Mouse (Mus musculus) granulocyte monocyte progenitor cell, adult 5-6 weeks (primary cell): ENCODE results near the gene Gm8453. TPM values are rescaled to one million over a fixed set of nuclear protein-coding genes. Genes with fewer than 3 reads are reported as not detected.
"Not testable (repeated sequence)": the region's sequence is repeated elsewhere in the genome, so short reads cannot be mapped to it uniquely, and the experiment has no call there.

Experiments
- ATAC-seq: replicated peaks from 2 replicates; pipeline ENCODE4 v1.8.0; 2016; ENCODE audit warnings: mild to moderate bottlenecking, moderate TSS enrichment, inconsistent platforms; ENCODE audit not compliant: poor library complexity, severe bottlenecking
- total RNA-seq, 2 experiments: library from RNA; stranded (forward) in 1 of 2; stranded (reverse) in 1 of 2; fragments of 200-712, 200-1000 nt in 1 of 2; fragments of >200 nt in 1 of 2; fragmentation: Nextera tagmentation in 1 of 2; gene quantifications; 2 replicates each; pipeline ENCODE4 v1.2.3; 2014 to 2017

Gm8453 gene
- total RNA-seq (2014; fragmentation: Nextera tagmentation) (not detected in 2 replicates), total RNA-seq (2017) (not detected in 2 replicates)

DNA sequence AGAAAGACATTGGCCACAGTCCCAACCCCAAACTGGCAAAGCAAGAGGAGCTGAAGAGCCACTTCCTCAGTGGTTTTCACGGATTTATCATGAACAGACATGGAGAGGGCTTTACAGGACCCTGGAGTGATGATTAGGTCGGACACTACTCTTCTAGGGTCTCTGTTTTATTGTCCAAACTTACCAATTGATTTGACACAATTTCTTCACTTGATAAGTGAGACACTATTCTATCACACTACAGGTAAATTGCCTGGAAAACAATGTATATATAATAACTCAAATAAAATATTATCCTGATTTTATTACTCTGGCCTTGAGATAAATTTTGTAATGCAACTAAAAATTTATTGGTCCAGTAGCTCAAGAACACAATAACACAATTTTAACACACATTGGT is at the start of gene Gm8453:
Gm8453 (minus strand) TSS at position 101 of the 400 bp plus-strand sequence.
- ATAC-seq, result not testable (repeated sequence)

DNA sequence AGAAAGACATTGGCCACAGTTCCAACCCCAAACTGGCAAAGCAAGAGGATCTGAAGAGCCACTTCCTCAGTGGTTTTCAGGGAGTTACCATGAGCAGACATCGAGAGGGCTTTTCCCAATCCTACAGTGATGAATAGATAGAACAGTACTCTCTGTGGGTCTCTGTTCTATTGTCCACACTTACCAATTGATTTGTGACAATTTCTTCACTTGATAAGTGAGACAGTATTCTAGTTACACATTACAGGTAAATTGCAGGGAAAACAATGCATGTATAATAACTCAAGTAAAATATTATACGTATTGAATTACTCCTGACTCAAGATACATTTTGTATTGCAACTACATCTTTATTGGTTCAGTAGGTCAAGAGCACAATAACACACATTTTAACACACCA is 28.1 kb downstream of the Gm8453 start, which contains the start of gene Gm8653:
Gm8653 (minus strand) TSS at position 101 of the 400 bp plus-strand sequence.
- ATAC-seq, result not testable (repeated sequence)

DNA sequence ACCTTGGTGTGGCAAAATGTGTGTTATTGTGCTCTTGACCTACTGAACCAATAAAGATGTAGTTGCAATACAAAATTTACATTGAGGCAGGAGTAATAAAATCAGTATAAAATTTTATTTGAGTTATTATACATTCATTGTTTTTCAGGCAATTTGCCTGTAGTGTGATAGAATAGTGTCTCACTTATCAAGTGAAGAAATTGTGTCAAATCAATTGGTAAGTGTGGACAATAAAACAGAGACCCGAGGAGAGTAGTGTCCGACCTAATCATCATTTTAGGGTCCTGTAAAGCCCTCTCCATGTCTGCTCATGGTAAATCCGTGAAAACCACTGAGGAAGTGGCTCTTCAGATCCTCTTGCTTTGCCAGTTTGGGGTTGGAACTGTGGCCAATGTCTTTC is 40.2 kb downstream of the Gm8453 start, which contains the start of gene Vmn1r143:
Vmn1r143 (plus strand) TSS at position 301 of the 400 bp plus-strand sequence.
- not testable (repeated sequence) for ATAC-seq

Other genes starting within 250 kb of the Gm8453 start
- gene Vmn1r137, start 234.9 kb downstream of the Gm8453 start, total RNA-seq (2014; fragmentation: Nextera tagmentation), result not detected in 2 replicates
- not detected in 2 replicates for gene Vmn1r137, start 234.9 kb downstream of the Gm8453 start, total RNA-seq (2017)
- gene Vmn1r138, start 200.6 kb downstream of the Gm8453 start, total RNA-seq (2014; fragmentation: Nextera tagmentation), result not detected in 2 replicates
- not detected in 2 replicates for gene Vmn1r138, start 200.6 kb downstream of the Gm8453 start, total RNA-seq (2017)
- gene Gm6176, start 173.2 kb downstream of the Gm8453 start, total RNA-seq (2014; fragmentation: Nextera tagmentation), result not detected in 2 replicates
- not detected in 2 replicates for gene Gm6176, start 173.2 kb downstream of the Gm8453 start, total RNA-seq (2017)
- gene Vmn1r139, start 160.4 kb downstream of the Gm8453 start, total RNA-seq (2014; fragmentation: Nextera tagmentation), result not detected in 2 replicates
- gene Vmn1r139, start 160.4 kb downstream of the Gm8453 start, total RNA-seq (2017), result not detected in 2 replicates
- gene Gm16451, start 111.2 kb downstream of the Gm8453 start, total RNA-seq (2014; fragmentation: Nextera tagmentation), result not detected in 2 replicates
- not detected in 2 replicates for gene Gm16451, start 111.2 kb downstream of the Gm8453 start, total RNA-seq (2017)
- gene Gm10666, start 94.7 kb downstream of the Gm8453 start, total RNA-seq (2014; fragmentation: Nextera tagmentation), result not detected in 2 replicates
- gene Gm10666, start 94.7 kb downstream of the Gm8453 start, total RNA-seq (2017), result not detected in 2 replicates
- gene Vmn1r142, start 65.4 kb downstream of the Gm8453 start, total RNA-seq (2014; fragmentation: Nextera tagmentation), result not detected in 2 replicates
- not detected in 2 replicates for gene Vmn1r142, start 65.4 kb downstream of the Gm8453 start, total RNA-seq (2017)
- not detected in 2 replicates for gene Vmn1r143, start 40.1 kb downstream of the Gm8453 start, total RNA-seq (2014; fragmentation: Nextera tagmentation)
- not detected in 2 replicates for gene Vmn1r143, start 40.1 kb downstream of the Gm8453 start, total RNA-seq (2017)
- gene Gm8653, start 28.2 kb downstream of the Gm8453 start, total RNA-seq (2014; fragmentation: Nextera tagmentation), result not detected in 2 replicates
- not detected in 2 replicates for gene Gm8653, start 28.2 kb downstream of the Gm8453 start, total RNA-seq (2017)
- gene Gm4187, start 100.2 kb upstream of the Gm8453 start, total RNA-seq (2014; fragmentation: Nextera tagmentation), result not detected in 2 replicates
- not detected in 2 replicates for gene Gm4187, start 100.2 kb upstream of the Gm8453 start, total RNA-seq (2017)
- not detected in 2 replicates for gene Gm8660, start 141.6 kb upstream of the Gm8453 start, total RNA-seq (2014; fragmentation: Nextera tagmentation)
- gene Gm8660, start 141.6 kb upstream of the Gm8453 start, total RNA-seq (2017), result not detected in 2 replicates
- gene Vmn1r148, start 184.1 kb upstream of the Gm8453 start, total RNA-seq (2014; fragmentation: Nextera tagmentation), result not detected in 2 replicates
- not detected in 2 replicates for gene Vmn1r148, start 184.1 kb upstream of the Gm8453 start, total RNA-seq (2017)
- not detected in 2 replicates for gene Vmn1r149, start 208.7 kb upstream of the Gm8453 start, total RNA-seq (2014; fragmentation: Nextera tagmentation)
- gene Vmn1r149, start 208.7 kb upstream of the Gm8453 start, total RNA-seq (2017), result not detected in 2 replicates
- not detected in 2 replicates for gene Gm10665, start 234.6 kb upstream of the Gm8453 start, total RNA-seq (2014; fragmentation: Nextera tagmentation)
- gene Gm10665, start 234.6 kb upstream of the Gm8453 start, total RNA-seq (2017), result not detected in 2 replicates